Mouse (Mus musculus): ENCODE data around the gene Rbfox1. TPM values are rescaled to one million over a fixed set of nuclear protein-coding genes. Genes with fewer than 3 reads are reported as not detected.

Rbfox1 gene
- polyA plus RNA-seq, 1 experiment from 2014 or later = 2.2 TPM

- 64% methylated on average over 5 of the region's 5 CpGs for WGBS
- Histone ChIP-seq H3K4me2 (no peak overlapping the region), H3K4me1 (no peaks in the 10 kb centered on the region), H3K36me3 (no peaks in the 10 kb centered on the region), H3K9ac (no peak overlapping the region), H3K9me3 (no peaks in the 10 kb centered on the region), H3K4me3 (no peak overlapping the region), H3K27ac (no peak overlapping the region), H3K27me3 (no peaks in the 10 kb centered on the region)
- no peak for ATAC-seq (ENCODE audit: borderline replicate concordance, extremely low read depth, low FRiP score, low TSS enrichment)
Measured at GRCm38 (mm10) chr16:7228246-7228645, 1343.1 kb downstream of the Rbfox1 start.

- no peak overlapping the region for H3K4me2 ChIP-seq
- H3K27ac ChIP-seq = no peak overlapping the region
- no peak overlapping the region for H3K4me3 ChIP-seq
- H3K9me3 ChIP-seq = no peaks in the 10 kb centered on the region
- no peaks in the 10 kb centered on the region for H3K36me3 ChIP-seq
- 43% methylated on average over 4 of the region's 4 CpGs for WGBS
- no peak overlapping the region for H3K9ac ChIP-seq
- no peak for ATAC-seq (ENCODE audit: borderline replicate concordance, extremely low read depth, low FRiP score, low TSS enrichment)
- H3K27me3 ChIP-seq = no peaks in the 10 kb centered on the region
- no peaks in the 10 kb centered on the region for H3K4me1 ChIP-seq
Measured at GRCm38 (mm10) chr16:7229232-7229631, 1344.1 kb downstream of the Rbfox1 start.

GRCm38 (mm10) chr16:7241627-7242026 is 1356.5 kb downstream of the Rbfox1 start:
- H3K27ac ChIP-seq = no peak overlapping the region
- H3K9me3 ChIP-seq = no peaks in the 10 kb centered on the region
- ATAC-seq (ENCODE audit: borderline replicate concordance, extremely low read depth, low FRiP score, low TSS enrichment) = no peak
- 68% methylated on average over 3 of the region's 3 CpGs for WGBS
- H3K9ac ChIP-seq = no peak overlapping the region
- H3K4me1 ChIP-seq = no peaks in the 10 kb centered on the region
- no peak overlapping the region for H3K4me3 ChIP-seq
- no peak overlapping the region for H3K4me2 ChIP-seq
- no peaks in the 10 kb centered on the region for H3K36me3 ChIP-seq
- no peaks in the 10 kb centered on the region for H3K27me3 ChIP-seq

- H3K36me3 ChIP-seq = no peaks in the 10 kb centered on the region
- H3K27me3 ChIP-seq = no peaks in the 10 kb centered on the region
- H3K27ac ChIP-seq = no peak overlapping the region
- H3K4me2 ChIP-seq = no peak overlapping the region
- H3K4me1 ChIP-seq = no peaks in the 10 kb centered on the region
- 74% methylated on average over 3 of the region's 3 CpGs for WGBS
- H3K9me3 ChIP-seq = no peaks in the 10 kb centered on the region
- no peak overlapping the region for H3K4me3 ChIP-seq
- ATAC-seq (ENCODE audit: borderline replicate concordance, extremely low read depth, low FRiP score, low TSS enrichment) = no peak
- no peak overlapping the region for H3K9ac ChIP-seq
Measured at GRCm38 (mm10) chr16:7242501-7242900, 1357.3 kb downstream of the Rbfox1 start.

- 32% methylated on average over 1 of the region's 1 CpGs for WGBS
- H3K4me2 ChIP-seq = no peak overlapping the region
- H3K9me3 ChIP-seq = no peaks in the 10 kb centered on the region
- peak; percentile 64; the same call in 1 of the 2 replicates for ATAC-seq (ENCODE audit: borderline replicate concordance, extremely low read depth, low FRiP score, low TSS enrichment)
- H3K27ac ChIP-seq = no peak overlapping the region
- no peak overlapping the region for H3K4me3 ChIP-seq
- H3K9ac ChIP-seq = no peak overlapping the region
- no peaks in the 10 kb centered on the region for H3K4me1 ChIP-seq
- H3K27me3 ChIP-seq = no peaks in the 10 kb centered on the region
- H3K36me3 ChIP-seq = no peaks in the 10 kb centered on the region
Measured at GRCm38 (mm10) chr16:7244382-7244781, 1359.2 kb downstream of the Rbfox1 start.

DNA sequence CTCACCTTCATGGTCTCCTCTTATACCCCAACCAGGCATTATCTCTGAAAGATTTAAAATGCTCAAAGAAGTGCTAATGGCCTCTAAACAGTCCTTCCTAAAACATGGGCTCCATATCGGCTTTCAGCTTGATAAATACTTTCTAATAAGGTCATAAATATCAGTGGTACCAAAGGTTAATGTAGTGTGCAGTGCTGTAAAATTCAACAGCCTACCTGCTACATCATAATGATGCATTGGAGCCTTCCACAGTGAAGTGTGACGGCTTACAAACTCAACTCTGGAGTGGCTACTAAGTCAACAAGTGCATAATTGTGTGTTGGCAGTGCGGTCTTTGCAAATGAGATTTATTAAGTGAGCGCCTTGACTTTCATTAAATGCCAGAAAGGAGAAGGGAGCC is 1366.5 kb downstream of the Rbfox1 start:
- no peak overlapping the region for H3K27ac ChIP-seq
- no peaks in the 10 kb centered on the region for H3K9me3 ChIP-seq
- H3K36me3 ChIP-seq = no peaks in the 10 kb centered on the region
- H3K27me3 ChIP-seq = no peaks in the 10 kb centered on the region
- no peak overlapping the region for H3K4me3 ChIP-seq
- no peaks in the 10 kb centered on the region for H3K4me1 ChIP-seq
- H3K4me2 ChIP-seq = no peak overlapping the region
- 53% methylated on average over 4 of the region's 4 CpGs for WGBS
- no peak for ATAC-seq (ENCODE audit: borderline replicate concordance, extremely low read depth, low FRiP score, low TSS enrichment)
- H3K9ac ChIP-seq = no peak overlapping the region

- Histone ChIP-seq H3K27ac (no peak overlapping the region), H3K27me3 (no peaks in the 10 kb centered on the region), H3K4me3 (no peak overlapping the region), H3K9me3 (no peaks in the 10 kb centered on the region), H3K4me1 (no peaks in the 10 kb centered on the region), H3K9ac (no peak overlapping the region), H3K36me3 (no peaks in the 10 kb centered on the region), H3K4me2 (no peak overlapping the region)
- WGBS = 83% methylated on average over 4 of the region's 4 CpGs
- ATAC-seq (ENCODE audit: borderline replicate concordance, extremely low read depth, low FRiP score, low TSS enrichment) = no peak
Measured at GRCm38 (mm10) chr16:7257366-7257765, 1372.2 kb downstream of the Rbfox1 start.

DNA sequence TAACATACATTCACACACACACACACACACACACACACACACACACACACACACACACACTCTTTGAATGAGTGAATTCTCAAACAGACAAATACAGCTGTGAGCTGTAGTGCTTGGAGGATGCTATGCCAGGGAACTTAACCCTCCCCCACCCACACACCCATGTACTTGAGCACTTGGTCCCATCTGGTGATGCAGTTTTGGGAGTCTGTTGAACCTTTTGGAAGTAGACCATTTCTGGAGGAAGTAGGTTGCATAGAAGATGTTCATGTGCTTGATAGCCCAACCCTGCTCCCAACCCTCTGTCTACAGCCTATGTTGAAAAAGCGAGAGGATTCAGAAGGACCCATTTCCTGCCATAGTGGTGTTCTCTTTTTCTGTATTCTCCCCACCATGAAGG is 1378.1 kb downstream of the Rbfox1 start:
- 92% methylated on average over 1 of the region's 1 CpGs for WGBS
- H3K27me3 ChIP-seq = no peaks in the 10 kb centered on the region
- H3K9ac ChIP-seq = no peak overlapping the region
- no peaks in the 10 kb centered on the region for H3K4me1 ChIP-seq
- H3K9me3 ChIP-seq = no peaks in the 10 kb centered on the region
- no peak for ATAC-seq (ENCODE audit: borderline replicate concordance, extremely low read depth, low FRiP score, low TSS enrichment)
- H3K4me2 ChIP-seq = no peak overlapping the region
- no peak overlapping the region for H3K27ac ChIP-seq
- no peaks in the 10 kb centered on the region for H3K36me3 ChIP-seq
- H3K4me3 ChIP-seq = no peak overlapping the region

DNA sequence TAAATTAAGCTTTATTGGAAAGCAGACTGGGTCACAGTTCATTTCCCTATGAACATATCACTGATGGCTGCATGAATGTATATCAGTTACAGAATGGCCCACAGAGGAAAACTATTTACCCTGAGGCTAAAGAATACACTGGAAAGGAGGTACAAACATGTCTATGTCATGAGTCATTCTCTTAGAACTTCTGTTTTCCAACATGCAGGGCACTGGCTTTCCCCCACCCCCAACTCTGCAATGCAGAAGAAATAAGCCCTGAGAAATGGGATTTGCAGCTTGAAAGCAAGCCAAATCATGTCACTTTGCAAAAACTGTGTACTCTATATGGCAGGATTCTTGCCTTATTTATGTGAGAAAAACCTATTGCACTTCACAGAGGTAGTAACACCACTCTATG is 1380.6 kb downstream of the Rbfox1 start:
- no peaks in the 10 kb centered on the region for H3K4me1 ChIP-seq
- H3K9ac ChIP-seq = no peak overlapping the region
- no peaks in the 10 kb centered on the region for H3K9me3 ChIP-seq
- H3K4me3 ChIP-seq = no peak overlapping the region
- no peak overlapping the region for H3K4me2 ChIP-seq
- no peak overlapping the region for H3K27ac ChIP-seq
- no peak for ATAC-seq (ENCODE audit: borderline replicate concordance, extremely low read depth, low FRiP score, low TSS enrichment)
- H3K27me3 ChIP-seq = no peaks in the 10 kb centered on the region
- no peaks in the 10 kb centered on the region for H3K36me3 ChIP-seq

GRCm38 (mm10) chr16:7275501-7275900 is 1390.3 kb downstream of the Rbfox1 start:
- 77% methylated on average over 5 of the region's 5 CpGs for WGBS
- Histone ChIP-seq H3K4me3 (no peak overlapping the region), H3K27me3 (no peaks in the 10 kb centered on the region), H3K9me3 (no peaks in the 10 kb centered on the region), H3K9ac (no peak overlapping the region), H3K4me2 (no peak overlapping the region), H3K4me1 (no peaks in the 10 kb centered on the region), H3K36me3 (no peaks in the 10 kb centered on the region), H3K27ac (no peak overlapping the region)
- no peak for ATAC-seq (ENCODE audit: borderline replicate concordance, extremely low read depth, low FRiP score, low TSS enrichment)

DNA sequence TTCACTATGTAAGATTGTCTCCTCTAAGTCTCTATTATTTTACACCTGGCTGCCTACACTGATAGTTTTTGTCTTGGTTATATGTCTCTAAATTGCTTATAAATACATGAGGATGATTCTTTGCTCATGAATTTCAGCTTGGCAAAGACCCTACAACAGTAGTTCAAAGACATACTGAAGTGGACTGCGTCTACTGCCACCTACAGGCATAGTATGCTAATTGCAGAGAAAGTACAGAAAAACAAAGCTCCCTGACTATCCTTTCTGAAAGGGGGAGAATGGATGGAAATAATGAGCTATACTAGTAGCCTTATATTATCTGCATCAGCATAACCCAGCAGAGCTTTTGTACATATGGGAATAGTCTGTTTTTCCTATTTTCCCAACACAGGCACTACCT is 1390.7 kb downstream of the Rbfox1 start:
- Histone ChIP-seq H3K4me3 (no peak overlapping the region), H3K9me3 (no peaks in the 10 kb centered on the region), H3K4me2 (no peak overlapping the region), H3K9ac (no peak overlapping the region), H3K27me3 (no peaks in the 10 kb centered on the region), H3K4me1 (no peaks in the 10 kb centered on the region), H3K27ac (no peak overlapping the region), H3K36me3 (no peaks in the 10 kb centered on the region)
- no peak for ATAC-seq (ENCODE audit: borderline replicate concordance, extremely low read depth, low FRiP score, low TSS enrichment)
- WGBS = 45% methylated on average over 1 of the region's 1 CpGs

DNA sequence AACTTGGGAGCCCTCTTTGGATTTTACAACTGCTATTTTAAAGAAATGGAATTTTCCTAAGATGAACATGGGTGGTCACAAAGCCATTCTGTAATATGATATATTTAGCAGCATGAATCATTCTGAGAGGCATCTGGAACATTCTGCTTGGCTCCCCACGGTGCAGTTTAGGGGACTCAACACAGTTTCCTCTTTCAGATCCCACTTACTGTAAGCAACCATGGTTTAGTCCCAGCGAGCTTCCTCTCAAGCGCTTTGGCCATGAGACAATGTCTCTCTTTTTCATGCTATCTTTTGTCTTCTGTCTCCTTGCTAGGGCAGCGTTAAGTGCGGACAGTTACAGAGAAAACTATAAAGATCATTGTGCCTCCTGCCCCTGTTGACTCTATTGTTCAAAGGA is 1394.4 kb downstream of the Rbfox1 start:
- H3K27me3 ChIP-seq = no peaks in the 10 kb centered on the region
- no peaks in the 10 kb centered on the region for H3K9me3 ChIP-seq
- no peaks in the 10 kb centered on the region for H3K4me1 ChIP-seq
- no peak overlapping the region for H3K4me2 ChIP-seq
- no peaks in the 10 kb centered on the region for H3K36me3 ChIP-seq
- no peak overlapping the region for H3K9ac ChIP-seq
- no peak overlapping the region for H3K27ac ChIP-seq
- H3K4me3 ChIP-seq = no peak overlapping the region
- WGBS = 67% methylated on average over 5 of the region's 5 CpGs
- ATAC-seq (ENCODE audit: borderline replicate concordance, extremely low read depth, low FRiP score, low TSS enrichment) = no peak

DNA sequence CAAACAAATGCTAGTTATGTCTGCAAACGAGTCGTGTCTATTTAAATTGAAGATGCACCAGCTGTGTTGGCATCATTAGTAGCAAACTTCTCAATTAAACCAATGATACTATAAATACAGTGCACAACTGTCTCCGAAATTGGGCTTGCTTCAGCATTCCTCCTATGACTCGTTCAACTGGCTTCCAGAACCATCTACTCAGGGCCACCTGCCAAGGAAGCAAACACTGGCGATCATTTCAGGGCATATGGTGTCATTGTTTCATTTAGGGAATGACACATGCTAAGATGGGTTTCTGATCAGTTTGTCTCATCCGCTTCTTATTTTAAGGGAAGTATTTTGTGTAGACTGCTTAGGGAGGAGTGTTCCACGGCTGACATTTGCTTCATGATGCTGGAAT is 1397.1 kb downstream of the Rbfox1 start:
- Histone ChIP-seq H3K9ac (no peak overlapping the region), H3K27ac (no peak overlapping the region), H3K36me3 (no peaks in the 10 kb centered on the region), H3K27me3 (no peaks in the 10 kb centered on the region), H3K9me3 (no peaks in the 10 kb centered on the region), H3K4me2 (no peak overlapping the region), H3K4me3 (no peak overlapping the region), H3K4me1 (no peaks in the 10 kb centered on the region)
- 80% methylated on average over 7 of the region's 7 CpGs for WGBS
- no peak for ATAC-seq (ENCODE audit: borderline replicate concordance, extremely low read depth, low FRiP score, low TSS enrichment)
